Mouse (Mus musculus) ovary, postnatal 14 days (tissue): ENCODE results near the gene Bub3.

Experiments used
- DNase-seq: peaks from one replicate; pipeline ENCODE4 v3.0.0; 2022; ENCODE audit warnings: low spot score

The Bub3 gene

DNA sequence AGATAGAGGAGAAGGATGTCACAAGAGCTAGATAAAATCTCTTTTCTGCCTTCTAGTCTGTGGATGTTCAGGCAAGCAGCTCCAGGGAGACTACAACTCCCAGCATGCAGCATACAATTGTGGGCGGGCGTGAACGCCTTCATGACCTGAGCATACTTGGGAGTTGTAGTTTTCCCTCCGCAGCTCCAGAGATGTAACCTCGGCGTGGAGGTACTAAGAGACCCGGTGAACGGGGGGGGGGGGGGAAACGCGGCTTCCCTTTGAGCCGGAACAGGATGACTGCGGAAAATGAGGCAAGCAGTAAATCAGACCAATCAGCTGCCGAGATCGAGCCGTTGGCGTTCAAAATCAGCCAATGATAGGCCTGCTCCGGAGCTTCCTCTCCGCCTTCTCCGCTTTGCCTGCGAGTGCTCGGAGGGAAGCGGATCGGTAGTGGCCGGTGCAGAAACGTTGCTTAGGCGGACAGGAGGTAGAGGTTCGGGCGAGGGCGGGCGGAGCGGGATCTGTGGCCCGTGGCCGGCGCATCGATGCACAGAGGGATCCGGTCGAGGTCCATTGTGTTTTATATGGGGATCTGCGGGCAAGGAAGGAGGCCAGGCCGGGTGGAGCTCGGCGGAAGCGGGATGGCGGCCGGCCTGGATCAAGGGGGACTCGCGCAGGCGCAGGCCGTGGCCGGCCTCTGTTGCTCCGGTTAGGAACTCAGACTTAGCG lies at the start of gene Bub3:
TSS of gene Bub3 (plus strand) at position 237 of the 711 bp plus-strand sequence.
- peak; percentile 70 for DNase-seq

DNA sequence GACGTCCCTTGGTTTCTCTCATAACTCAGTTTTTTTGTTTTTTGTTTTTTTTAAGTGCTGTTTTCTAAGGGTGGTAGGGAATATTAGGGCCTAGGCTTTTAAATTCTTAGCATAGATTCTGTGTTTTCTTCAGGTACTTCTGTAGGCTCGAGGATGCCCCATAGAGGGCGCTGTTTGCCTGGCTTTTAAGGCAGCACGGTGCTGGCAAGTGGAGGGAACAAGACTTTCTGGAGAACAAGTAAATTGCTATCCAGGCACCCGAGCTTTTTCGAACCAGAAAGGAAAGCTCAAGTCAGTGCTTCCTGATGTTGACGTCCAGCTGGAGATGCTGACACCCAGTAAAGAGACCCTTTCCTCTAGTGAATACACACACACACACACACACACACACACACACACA lies 20.0 kb upstream of the Bub3 start:
- DNase-seq = peak; percentile 79

DNA sequence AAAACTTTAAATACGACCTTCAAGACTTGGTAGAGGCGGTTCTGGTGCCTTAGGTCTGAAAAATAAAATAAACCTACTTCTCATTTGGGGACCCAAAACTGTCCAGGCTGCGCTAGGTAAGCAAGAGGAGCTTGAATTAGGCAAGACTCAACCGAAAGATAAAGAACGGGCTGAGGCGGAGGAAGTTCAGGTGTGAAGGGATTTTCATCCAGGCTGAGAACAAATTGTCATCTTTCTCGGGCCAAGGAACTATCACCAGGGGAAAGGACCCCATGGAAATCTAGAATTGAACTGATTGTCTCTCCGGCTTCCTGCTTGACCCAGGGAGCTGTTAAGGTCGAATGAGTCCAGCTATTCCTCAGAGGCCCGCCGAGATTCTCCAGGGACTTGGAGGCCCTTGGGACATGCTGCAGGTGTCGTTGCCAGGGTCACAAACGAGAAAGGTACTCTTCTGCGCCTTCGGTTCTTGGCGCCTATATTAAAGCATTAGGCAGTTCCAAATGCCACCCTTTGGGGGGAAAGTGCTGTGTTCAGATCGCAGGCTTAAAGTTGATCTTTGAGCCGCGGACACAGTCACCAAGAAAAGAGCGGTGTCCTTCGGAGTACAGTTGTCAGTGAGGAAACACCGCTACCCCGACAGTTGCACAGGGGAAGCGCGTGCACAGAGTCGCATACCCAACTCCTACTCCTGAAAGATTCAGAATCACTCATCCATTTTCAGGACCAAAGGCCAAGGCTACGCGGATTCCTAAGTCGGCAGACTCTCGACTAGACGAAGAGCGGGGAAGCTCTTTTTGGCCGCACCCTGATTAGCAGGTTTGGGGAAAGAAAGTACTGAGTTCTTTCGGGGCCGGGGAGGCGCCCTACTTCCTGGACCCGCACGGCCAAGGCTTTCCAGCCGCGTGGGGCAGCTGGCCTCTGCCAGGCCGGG lies 18.6 kb upstream of the Bub3 start:
- DNase-seq = no peak

DNA sequence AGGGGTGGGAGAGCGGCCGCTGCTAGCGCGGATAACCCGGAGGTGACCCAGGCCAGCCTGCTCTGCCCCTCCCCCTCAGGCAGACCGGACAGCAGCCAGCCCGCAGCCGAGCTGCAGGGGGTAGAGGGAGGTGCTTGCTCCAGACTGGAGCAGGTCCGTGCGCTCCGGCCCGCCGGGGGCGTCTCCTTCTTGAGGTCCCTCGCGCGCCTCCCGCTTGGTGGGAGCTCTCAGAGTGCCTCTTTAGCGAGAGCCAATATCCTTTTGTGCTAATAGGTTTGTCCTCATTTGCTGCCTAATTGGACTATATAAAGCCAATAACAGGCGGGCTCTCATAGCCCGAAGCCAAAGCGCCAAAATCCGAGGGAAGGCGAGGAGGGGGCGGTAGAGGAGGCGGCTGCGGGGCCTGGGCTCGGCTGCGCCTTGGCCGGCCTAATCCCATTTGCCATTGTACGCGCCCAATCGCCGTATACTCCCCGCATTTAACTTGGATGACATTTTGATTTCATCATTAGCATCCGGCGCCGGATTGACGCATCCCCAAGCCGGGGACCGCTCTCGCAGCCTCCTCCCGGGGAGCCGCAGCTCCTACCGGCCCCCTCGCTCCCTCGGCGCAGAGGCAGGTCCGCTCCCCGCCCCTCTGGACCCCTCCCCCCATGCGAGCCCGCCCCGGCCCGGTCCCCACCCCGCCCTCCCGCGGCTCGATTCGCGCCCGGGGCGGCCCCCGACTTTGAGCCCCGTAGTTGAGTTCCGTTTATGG lies 17.7 kb upstream of the Bub3 start, which contains the start of gene Hmx3:
TSS of gene Hmx3 (plus strand) at position 753 of the 757 bp plus-strand sequence.
- DNase-seq = no peak

DNA sequence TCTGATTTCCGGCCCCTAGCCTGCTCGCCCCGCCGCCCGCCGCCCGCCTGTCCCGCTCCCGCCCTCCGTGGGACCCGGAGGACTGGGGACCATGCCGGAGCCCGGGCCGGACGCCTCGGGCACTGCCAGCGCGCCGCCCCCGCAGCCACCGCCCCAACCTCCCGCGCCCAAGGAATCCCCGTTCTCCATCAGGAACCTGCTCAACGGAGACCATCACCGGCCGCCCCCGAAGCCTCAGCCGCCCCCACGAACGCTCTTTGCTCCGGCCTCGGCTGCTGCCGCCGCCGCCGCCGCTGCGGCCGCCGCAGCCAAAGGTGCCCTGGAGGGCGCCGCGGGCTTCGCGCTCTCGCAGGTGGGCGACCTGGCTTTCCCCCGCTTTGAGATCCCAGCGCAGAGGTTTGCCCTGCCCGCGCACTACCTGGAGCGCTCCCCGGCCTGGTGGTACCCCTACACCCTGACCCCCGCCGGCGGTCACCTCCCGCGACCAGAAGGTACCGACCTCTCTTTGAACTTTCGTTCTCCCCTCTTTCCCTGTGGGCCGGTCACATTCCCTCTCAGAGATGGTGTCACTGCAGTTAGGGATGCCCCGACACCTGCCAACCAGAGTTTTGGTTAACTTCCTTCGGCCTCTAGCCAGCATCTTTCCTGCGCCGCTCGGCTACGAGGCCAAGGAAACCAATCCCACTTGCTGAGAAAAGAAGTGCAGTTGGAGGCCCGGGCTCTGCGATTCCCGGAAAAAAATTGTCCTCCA lies 17.0 kb upstream of the Bub3 start:
- DNase-seq = no peak

DNA sequence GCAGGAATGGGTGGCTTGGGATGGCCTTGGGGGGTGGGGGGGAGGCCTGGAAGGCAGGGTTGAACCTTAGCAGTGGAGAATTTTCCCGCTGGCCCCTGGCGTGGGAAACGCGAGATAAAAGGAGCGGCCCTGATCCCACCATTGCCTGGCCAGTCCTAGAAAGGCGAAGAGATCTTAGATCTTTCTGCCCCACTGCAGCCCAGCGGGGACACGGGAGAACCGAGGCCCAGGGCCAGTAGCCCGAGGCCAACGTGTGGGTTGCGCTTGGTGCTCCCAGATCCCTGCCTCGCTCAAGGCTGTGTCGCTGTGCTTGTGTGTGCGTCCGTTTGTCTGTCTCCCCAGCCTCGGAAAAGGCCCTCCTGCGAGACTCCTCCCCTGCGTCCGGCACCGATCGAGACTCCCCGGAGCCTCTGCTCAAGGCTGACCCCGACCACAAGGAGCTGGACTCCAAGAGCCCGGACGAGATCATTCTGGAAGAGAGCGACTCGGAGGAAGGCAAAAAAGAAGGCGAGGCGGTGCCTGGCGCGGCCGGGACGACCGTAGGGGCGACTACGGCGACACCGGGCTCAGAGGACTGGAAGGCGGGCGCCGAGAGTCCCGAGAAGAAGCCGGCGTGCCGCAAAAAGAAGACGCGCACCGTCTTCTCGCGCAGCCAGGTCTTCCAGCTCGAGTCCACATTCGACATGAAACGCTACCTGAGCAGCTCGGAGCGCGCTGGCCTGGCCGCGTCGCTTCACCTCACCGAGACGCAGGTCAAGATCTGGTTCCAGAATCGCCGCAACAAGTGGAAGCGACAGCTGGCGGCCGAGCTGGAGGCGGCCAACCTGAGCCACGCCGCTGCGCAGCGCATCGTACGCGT lies 16.2 kb upstream of the Bub3 start:
- no peak for DNase-seq

DNA sequence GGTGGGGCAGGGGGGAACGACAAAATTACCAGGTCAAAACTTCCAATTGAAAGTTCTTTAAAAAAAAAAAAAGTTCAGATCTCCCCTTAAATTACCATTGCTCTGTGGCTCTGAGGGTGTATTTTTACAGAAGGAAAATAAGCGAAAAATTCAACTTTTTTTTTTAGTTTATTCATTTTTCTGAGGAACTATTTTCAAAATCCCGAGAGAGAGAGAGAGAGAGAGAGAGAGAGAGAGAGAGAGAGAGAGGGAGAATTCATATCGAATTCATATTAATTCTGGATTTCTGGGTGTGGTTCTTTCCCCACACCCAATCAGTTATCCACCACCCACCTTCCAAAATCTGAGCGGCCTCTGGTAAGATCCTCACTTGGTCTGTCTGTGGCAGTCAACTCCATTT lies 15.2 kb upstream of the Bub3 start:
- no peak for DNase-seq

DNA sequence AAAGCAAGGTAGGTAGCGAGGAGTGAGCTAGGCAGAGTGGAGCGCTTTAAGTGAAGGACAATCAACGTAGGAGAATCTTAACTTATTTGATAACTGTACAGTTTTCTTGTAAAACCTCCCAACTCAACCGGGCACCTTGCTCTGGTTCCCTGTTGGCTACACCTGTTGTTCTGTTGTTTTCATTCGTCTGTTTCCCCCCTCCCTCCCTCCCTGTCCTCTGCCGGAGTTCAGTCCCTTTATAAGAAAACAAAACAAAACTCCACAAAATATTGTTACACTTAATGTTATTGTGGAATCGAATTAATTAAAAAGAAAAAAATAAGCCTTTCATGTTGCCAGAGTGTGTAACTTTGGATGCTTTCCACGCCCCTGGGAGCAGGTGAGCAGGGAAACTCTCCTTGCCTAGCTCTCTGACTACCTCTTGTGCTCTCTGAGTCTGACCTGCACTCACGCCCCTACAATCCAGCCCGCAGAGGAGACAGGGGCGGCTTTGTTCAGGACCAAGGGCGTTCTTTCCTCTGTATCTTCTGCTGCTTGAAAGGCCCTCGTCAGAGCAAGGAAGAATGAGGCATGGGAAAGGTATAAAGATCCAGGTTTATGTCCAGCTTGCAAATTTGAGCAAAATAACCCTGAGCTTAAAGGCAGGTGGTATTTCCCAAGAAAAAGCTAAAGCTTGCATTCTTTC lies 14.2 kb upstream of the Bub3 start:
- DNase-seq = no peak

DNA sequence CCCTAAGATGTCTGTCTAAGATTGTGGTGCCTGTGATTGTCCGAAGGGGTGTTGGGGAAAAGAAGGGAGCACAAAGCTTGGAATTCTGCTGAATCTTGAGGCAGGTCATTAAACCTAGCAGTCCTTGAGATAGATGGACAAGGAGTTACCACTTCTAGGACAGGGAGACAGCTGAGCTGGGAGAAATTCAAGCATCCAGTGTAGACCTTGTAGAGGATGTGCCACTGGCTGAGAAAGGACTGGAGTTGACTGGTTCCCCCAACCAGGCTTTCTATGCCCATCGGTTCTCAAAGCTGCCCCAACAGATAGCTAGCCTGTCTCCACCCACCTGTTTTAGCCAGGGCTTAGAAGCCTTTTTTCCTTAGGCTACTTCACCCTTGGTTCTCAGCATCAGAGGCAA lies 13.6 kb upstream of the Bub3 start:
- no peak for DNase-seq

DNA sequence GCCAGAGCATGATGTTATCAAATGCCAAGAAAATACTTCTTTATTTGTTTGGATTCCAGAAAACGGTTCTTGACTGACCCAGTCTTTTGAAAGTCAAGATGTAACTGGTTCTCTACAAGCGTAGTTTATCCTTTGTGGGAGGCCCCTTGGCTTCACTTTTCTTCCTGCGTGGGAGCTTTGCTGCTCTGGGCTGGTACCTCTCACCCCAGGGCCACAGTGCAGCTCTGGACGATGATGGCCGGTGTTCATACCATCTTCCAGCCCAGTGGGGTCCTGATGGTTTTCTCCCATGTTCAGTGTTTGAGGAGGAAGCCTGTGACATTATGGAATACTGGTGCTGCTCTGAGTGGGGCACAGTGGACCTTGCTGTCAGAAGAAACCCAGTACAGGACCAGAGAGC lies 12.5 kb upstream of the Bub3 start:
- DNase-seq = no peak

DNA sequence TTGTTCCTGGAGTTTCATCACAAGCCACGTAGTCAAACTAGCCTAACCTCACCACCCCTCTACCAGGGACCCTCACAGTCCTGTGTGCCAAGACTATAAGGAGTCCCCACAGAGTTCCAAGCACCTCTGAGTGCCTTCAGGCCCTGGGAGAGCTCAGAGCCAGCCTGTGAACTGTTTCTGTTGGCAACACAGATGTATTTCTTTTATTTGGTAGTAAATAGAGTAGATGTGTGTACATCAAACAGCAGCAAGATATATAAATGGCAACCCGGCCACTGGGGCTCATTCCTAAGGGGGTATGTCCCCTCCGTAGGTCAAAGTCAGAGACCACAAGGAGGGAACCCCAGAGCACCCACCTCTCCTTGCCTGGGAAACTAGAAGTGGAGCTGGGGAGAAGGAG lies 11.5 kb upstream of the Bub3 start, which contains the start of gene Hmx2:
TSS of gene Hmx2 (plus strand) at position 301 of the 400 bp plus-strand sequence.
- DNase-seq = no peak

DNA sequence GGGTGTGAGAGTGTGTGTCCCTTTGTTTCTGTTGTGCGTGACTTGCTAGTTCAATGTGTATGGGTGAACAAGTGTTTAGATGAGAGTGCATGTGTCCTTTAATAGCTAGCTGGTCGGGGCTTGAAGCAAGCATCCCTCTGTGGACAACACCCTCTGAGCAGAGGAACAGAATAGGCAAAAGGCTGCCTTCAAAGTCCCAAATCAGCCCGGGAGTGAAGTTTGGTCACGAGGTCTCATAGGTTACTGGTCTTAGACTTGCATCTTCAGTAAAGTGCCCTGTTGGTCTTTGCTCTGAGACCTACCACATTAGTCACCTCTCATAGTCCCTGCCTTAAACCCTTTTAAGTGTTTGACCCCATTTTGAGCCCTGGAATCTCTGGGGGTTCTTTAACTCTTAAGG lies 8.6 kb upstream of the Bub3 start:
- DNase-seq = no peak

DNA sequence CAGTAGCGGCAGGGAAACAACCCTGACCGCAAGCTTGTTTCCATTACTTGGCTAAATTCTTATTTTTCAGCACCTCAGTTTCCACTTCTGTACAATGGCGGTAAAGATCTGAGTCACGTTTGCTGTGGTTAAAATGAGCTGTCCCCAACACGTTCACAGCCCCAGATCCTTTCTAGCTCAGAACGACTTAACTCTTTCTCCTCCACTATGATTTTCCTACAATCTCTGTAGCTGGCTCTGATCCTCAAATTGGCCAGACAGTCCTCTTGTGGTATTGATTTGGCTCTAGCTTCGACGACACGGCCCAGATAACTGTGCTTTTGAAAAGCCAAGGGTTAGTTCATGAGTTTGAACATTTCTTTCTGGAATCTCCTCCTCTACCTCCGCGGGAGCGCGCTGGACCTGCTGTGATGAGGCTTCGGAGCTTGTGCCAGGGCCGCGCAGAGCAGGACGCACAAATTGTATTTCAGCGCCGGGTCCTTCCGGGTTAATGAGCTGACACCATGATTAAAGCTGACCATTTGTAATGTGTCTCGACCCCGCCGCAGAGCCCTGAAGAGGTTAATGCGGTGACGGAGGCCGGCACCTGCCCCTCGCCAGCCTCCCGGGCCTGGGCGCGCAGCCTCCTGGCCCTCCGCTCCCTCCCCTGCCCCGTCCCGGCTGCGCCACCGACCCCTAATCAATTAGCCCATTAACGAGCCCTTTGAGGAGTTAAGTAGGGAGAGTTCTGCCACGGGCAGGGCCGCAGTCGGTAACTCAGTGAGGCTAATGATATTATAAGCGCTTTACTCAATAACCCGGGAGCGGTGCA lies 7.9 kb upstream of the Bub3 start:
- DNase-seq = no peak

DNA sequence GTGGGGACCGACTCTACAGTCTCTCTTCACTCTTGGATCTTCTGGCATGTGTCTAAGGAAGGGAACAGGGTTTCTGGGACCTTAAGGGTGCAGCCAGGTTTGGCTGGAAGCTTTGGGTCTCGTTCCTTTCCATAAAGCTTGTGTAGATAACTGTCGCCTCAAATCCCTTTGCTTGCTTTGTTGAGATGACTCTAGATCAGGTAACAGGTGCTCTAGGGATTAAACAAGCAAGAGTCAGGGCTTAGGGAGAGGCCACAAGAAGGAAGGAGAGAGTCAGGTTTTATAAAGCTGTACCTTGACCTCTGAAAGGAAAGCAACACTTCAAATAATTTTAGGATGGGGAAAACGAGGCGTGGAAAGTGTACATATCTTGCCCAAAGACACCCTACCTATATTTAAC lies 7.2 kb upstream of the Bub3 start:
- no peak for DNase-seq

DNA sequence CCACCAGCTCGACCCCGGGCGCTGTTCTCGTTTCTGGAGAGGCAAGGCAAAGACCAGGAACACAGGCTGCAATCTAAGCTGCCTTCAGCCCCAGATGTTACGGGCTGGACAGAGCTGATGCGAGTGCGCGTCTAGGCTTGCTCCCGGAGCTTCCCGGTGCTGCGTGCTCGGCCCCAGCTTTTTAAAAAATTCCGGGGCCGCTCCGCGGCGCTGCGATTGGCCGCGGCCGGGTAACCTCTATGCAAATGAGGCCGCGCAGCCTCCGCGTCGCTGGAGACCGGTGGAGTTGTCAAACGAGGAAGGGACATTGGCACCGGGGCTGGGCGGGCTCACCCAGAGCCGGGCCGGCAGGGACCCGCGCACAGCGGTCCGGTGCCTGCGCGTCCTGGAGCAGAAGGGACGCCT lies 6.2 kb upstream of the Bub3 start:
- DNase-seq = no peak

DNA sequence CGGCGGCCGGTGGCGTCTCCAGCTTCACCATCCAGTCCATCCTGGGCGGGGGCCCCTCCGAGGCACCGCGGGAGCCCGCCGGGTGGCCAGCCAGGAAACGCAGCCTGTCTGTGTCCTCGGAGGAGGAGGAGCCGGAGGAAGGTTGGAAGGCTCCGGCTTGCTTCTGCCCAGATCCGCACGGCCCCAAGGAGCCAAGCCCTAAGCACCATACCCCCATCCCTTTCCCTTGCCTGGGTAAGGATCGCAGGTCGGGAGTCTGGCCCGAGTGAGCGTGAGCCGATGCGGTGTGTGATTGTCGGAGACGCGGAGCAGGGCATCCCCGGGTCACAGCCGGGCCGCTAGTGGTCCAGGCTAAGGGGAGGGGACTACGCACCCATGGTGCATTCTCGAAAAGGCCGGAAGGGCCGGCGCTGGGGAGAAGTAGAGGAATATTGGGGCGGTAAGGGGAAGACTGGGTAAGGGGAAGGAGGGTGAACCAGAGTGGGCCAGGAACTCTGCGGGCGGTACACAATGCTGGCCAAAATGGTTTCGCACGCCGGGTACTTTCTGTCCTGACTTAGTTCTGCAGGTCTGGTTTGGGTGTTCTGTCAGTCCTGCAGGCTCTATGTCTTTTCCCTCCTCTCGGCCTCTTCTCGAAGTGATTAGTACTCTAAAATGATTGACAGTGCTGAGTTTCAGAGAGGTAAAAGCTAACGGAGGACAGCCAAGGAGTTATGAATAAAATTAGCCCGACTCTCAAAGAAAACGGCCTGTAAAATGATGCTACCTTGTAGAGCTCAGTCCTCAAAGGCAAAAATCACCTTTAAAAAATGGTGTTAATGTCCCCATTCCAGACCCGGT lies 5.5 kb upstream of the Bub3 start:
- no peak for DNase-seq

DNA sequence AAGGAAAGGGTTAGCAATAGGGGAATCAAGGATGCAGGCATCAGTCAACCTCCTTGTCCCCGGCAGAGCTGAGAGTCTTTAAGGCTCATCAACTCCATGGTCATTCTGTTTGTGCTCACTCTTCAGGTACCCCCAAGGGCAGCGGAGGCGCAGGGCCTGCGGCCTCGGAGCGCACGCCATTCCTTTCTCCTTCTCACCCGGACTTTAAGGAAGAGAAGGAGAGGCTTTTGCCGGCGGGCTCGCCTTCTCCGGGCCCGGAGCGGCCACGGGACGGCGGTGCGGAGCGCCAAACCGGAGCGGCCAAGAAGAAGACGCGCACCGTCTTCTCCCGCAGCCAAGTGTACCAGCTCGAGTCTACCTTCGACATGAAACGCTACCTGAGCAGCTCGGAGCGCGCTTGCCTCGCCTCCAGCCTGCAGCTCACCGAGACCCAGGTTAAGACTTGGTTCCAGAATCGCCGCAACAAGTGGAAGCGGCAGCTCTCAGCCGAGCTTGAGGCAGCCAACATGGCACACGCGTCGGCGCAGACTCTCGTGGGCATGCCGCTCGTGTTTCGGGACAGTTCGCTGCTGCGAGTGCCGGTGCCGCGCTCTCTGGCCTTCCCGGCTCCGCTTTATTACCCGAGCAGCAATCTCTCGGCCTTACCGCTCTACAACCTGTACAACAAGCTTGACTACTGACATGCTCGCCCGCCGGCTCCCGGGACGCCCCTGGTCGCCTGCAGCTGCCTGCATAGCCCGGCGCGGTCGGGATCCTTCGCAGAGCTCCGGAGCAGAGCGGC lies 4.5 kb upstream of the Bub3 start:
- no peak for DNase-seq

DNA sequence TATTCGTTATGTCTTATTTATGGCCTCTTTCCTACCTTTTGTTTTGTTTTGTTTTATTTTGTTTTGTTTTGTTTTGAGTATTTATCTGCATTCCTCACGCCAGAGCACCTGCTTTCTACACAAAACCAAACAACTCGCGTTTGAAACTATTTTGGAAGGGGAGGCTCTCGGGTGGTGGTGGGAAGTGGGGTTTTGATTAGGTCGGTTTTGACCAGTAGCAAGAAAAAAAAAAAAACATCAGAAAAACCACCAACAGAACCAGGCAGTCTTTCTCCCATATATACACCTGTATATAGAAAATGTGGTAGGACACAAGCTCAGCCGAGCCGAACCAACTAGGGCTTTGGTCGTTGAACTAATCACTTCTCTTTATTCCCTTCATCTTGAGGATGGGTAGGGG lies 3.9 kb upstream of the Bub3 start:
- DNase-seq = no peak
